Mouse (Mus musculus): Measurements from ENCODE around the gene Trpm5. TPM values are rescaled to one million over a fixed set of nuclear protein-coding genes. Genes with fewer than 3 reads are reported as not detected.

Gene Trpm5
- polyA plus RNA-seq, 1 experiment from 2014 or later, result 1.5 TPM

DNA sequence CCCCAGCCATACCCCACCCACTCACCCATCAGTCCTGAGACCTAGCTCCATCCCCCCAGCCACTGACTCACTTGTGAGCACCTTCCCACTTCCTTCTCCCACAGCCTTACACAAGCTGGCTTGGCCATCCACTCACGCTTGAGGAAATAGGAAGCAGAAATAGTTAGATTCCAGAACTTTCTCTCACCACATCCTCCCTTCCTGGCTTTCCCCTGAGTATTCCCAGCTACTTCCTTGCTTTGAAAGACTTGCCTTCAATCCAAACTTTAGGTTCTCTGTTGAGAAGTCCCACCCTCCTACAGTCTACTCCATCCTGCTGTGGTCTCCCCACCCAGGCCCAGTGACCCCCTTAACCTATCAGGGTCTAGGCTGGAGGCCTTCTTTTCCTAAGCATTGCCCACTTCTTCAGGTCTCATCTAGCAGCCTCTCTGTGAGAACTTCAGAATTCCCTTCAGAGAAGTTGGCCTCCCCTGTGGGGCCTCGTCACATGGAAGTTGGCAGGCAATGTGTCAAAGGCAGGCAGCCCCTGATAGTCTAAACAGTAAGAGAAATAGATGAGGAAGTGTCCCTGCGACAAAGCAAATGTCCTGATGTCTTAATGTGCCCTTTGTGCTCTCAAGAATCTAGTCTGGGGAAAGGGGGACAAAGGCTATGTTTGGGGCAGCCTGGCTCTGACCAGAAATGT, 53.2 kb downstream of the Trpm5 start:
- Histone ChIP-seq H3K36me3 (ENCODE audit: control insufficient read depth, insufficient read depth, low read length) (peaks cover 5% of the 10 kb centered on the region), H3K9ac (ENCODE audit: low read depth, low read length) (no peak overlapping the region), H3K9me3 (replicated peaks; ENCODE audit: control insufficient read depth, low read length, poor library complexity, severe bottlenecking) (no peaks in the 10 kb centered on the region), H3K27ac (ENCODE audit: low read length) (no peak overlapping the region), H3K4me3 (ENCODE audit: low read depth, low read length) (no peak overlapping the region), H3K4me1 (ENCODE audit: control insufficient read depth, insufficient read depth, low read length) (no peaks in the 10 kb centered on the region), H3K4me2 (ENCODE audit: low read length) (no peak overlapping the region), H3K27me3 (ENCODE audit: control insufficient read depth, insufficient read depth, low read depth, low read length) (no peaks in the 10 kb centered on the region)
- WGBS, result 78% methylated on average over 3 of the region's 3 CpGs
- no peak for ATAC-seq

DNA sequence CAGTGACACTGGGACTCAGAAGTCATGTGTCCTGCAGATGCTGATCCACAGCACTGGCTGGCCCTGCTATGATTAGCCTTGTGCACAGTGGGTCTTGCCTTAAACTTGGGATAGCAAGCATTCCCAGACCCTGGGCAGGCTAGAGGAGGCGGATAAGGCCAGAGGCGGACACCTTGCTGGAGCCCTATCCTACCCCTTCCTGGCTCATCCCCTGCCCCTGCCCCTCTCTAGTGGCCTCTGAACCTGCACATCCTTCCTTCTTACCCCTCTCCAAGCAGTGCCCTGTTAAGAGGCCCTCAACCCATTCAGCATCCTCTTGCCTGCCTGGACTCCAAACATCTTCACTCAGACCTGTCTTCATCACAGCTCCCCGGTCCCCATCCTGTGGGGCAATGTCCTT, 53.9 kb downstream of the Trpm5 start:
- Histone ChIP-seq H3K27ac (ENCODE audit: low read length) (no peak overlapping the region), H3K4me3 (ENCODE audit: low read depth, low read length) (no peak overlapping the region), H3K4me2 (ENCODE audit: low read length) (no peak overlapping the region), H3K36me3 (ENCODE audit: control insufficient read depth, insufficient read depth, low read length) (peaks cover 5% of the 10 kb centered on the region), H3K9ac (ENCODE audit: low read depth, low read length) (no peak overlapping the region), H3K27me3 (ENCODE audit: control insufficient read depth, insufficient read depth, low read depth, low read length) (no peaks in the 10 kb centered on the region), H3K9me3 (replicated peaks; ENCODE audit: control insufficient read depth, low read length, poor library complexity, severe bottlenecking) (no peaks in the 10 kb centered on the region), H3K4me1 (ENCODE audit: control insufficient read depth, insufficient read depth, low read length) (no peaks in the 10 kb centered on the region)
- ATAC-seq, result no peak
- 91% methylated on average over 3 of the region's 3 CpGs for WGBS

DNA sequence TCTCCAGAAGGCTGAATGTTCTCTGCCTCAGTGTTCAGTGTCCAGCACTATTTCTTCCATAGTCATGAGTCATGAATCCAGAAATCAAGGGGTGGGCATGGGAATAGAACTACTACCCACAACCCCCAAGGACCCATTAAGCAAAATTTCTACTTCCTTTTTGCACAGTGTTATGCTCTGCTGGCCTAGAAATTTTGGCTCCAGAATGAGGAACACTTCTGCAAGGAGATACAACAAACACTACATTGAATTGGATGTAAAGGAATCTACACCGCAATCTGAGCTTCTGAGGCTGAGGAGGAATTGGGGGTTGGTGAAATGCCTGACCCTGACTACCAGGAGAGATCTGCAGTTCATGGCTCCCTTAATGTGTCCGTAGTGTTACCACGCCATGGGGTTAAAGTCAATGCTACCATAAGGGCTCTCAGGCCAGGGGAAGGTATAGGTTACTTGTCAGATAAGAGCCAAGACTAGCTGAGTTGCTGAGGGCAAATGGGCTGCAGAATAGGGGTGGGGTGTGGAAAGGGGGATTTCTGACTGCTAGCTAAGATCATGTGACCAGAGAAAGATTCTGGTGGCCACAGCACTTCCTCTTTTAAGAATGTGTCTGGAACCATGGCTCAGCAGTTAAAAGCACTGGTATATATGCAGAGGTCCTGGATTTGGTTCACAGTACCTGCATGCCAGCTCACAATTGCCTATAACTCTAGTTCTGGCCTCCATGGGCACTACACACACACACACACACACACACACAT, 56.1 kb downstream of the Trpm5 start:
- ATAC-seq, result no peak
- Histone ChIP-seq H3K27me3 (ENCODE audit: control insufficient read depth, insufficient read depth, low read depth, low read length) (no peaks in the 10 kb centered on the region), H3K4me2 (ENCODE audit: low read length) (no peak overlapping the region), H3K9me3 (replicated peaks; ENCODE audit: control insufficient read depth, low read length, poor library complexity, severe bottlenecking) (no peaks in the 10 kb centered on the region), H3K4me3 (ENCODE audit: low read depth, low read length) (no peak overlapping the region), H3K9ac (ENCODE audit: low read depth, low read length) (no peak overlapping the region), H3K4me1 (ENCODE audit: control insufficient read depth, insufficient read depth, low read length) (no peaks in the 10 kb centered on the region), H3K36me3 (ENCODE audit: control insufficient read depth, insufficient read depth, low read length) (peaks cover 15% of the 10 kb centered on the region), H3K27ac (ENCODE audit: low read length) (no peak overlapping the region)
- WGBS, result 93% methylated on average over 3 of the region's 3 CpGs

DNA sequence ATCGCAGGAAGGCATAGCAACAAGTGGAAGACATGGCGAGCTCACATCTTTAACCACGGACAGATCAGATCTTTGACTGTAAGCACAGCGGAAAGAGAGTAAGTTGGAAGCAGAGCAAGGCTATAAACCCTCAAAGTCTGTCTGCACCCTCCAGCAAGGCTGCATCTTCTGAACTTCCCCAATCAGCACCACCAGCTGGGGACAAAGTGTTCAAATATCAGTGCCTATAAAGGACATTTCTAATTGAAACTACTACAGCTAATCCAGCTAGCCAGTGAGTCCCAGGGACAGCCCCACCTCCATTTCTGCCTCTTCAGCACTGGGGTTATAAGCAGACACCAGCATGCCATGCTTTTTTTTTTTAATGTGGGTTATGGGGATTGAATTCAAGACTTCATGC, 57.1 kb downstream of the Trpm5 start:
- WGBS, result 97% methylated on average over 4 of the region's 4 CpGs
- no peaks in the 10 kb centered on the region for H3K27me3 ChIP-seq (ENCODE audit: control insufficient read depth, insufficient read depth, low read depth, low read length)
- no peak for ATAC-seq

DNA sequence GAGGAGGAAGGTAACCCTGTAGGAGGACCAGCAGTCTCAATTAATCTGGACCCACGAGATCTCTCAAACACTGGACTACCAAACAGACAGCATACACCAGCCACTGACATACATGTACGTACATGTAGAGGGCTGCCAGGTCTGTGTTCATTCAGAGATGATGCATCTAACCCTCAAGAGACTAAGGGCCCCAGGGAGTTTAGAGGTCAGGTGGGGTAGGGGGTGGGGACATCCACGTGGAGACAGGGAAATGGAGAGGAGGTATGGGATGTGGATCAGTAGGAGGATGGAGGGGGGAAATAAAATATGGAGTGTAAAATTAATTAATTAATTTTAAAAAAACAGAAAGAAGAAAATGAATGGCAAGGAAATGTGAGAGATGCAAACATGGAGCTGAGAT, 57.7 kb downstream of the Trpm5 start:
- ATAC-seq, result no peak
- Histone ChIP-seq H3K27ac (ENCODE audit: low read length) (no peak overlapping the region), H3K9me3 (replicated peaks; ENCODE audit: control insufficient read depth, low read length, poor library complexity, severe bottlenecking) (no peaks in the 10 kb centered on the region), H3K4me2 (ENCODE audit: low read length) (no peak overlapping the region), H3K4me3 (ENCODE audit: low read depth, low read length) (no peak overlapping the region), H3K36me3 (ENCODE audit: control insufficient read depth, insufficient read depth, low read length) (peaks cover 21% of the 10 kb centered on the region), H3K27me3 (ENCODE audit: control insufficient read depth, insufficient read depth, low read depth, low read length) (no peaks in the 10 kb centered on the region), H3K4me1 (ENCODE audit: control insufficient read depth, insufficient read depth, low read length) (no peaks in the 10 kb centered on the region), H3K9ac (ENCODE audit: low read depth, low read length) (no peak overlapping the region)
- WGBS, result 85% methylated on average over 3 of the region's 3 CpGs

More for the DNA sequence above, 57.1 kb downstream of the Trpm5 start:
- Histone ChIP-seq H3K4me2 (ENCODE audit: low read length) (no peak overlapping the region), H3K9me3 (replicated peaks; ENCODE audit: control insufficient read depth, low read length, poor library complexity, severe bottlenecking) (no peaks in the 10 kb centered on the region), H3K9ac (ENCODE audit: low read depth, low read length) (no peak overlapping the region), H3K4me3 (ENCODE audit: low read depth, low read length) (no peak overlapping the region), H3K36me3 (ENCODE audit: control insufficient read depth, insufficient read depth, low read length) (peaks cover 19% of the 10 kb centered on the region), H3K27ac (ENCODE audit: low read length) (no peak overlapping the region), H3K4me1 (ENCODE audit: control insufficient read depth, insufficient read depth, low read length) (no peaks in the 10 kb centered on the region)

DNA sequence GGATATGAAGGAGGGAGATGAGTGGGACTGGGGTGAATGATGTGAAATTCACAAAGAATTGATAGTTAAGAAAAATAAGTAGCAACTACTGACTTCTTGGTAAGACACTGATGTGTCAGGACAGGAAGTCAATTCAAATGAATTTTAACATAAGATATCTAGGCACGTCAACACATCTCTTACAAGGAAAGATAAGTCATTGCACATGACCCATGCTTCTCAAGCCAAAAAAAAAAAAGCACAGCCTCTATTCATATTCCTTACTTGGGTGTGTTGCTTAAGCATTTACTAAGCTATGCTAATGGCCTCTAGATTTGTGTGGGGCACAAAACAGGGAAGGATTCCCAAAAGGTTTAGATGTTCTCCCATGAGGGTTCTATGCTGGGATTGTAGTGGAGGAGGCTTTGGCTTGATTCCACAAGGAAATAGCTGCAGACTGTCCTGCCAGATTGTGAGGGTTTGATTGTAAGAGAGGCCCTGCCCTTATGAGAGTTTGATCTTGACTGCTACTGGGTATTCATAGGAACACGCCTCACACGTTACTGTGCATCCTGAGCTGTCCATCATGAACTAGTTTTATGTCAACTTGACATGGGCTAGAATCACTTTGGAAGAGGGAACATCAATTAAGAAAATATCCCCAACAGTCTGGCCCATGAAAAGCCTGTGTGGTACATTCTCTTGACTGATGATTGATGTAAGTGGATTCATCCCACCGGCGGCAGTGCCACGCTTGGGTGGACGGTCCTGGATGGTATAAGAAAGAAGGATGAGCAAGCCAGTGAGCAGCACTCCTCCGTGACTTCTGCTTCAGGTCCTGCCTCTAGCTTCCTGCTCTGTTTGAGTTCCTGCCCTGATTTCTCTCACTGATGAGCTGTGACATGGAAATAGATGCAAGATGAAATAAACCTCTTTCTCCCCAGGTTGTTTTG, 59.7 kb downstream of the Trpm5 start:
- Histone ChIP-seq H3K9ac (ENCODE audit: low read depth, low read length) (no peak overlapping the region), H3K27me3 (ENCODE audit: control insufficient read depth, insufficient read depth, low read depth, low read length) (no peaks in the 10 kb centered on the region), H3K4me2 (ENCODE audit: low read length) (no peak overlapping the region), H3K27ac (ENCODE audit: low read length) (no peak overlapping the region), H3K9me3 (replicated peaks; ENCODE audit: control insufficient read depth, low read length, poor library complexity, severe bottlenecking) (no peaks in the 10 kb centered on the region), H3K36me3 (ENCODE audit: control insufficient read depth, insufficient read depth, low read length) (peaks cover 21% of the 10 kb centered on the region), H3K4me1 (ENCODE audit: control insufficient read depth, insufficient read depth, low read length) (no peaks in the 10 kb centered on the region), H3K4me3 (ENCODE audit: low read depth, low read length) (no peak overlapping the region)
- ATAC-seq, result no peak
- 92% methylated on average over 8 of the region's 8 CpGs for WGBS

DNA sequence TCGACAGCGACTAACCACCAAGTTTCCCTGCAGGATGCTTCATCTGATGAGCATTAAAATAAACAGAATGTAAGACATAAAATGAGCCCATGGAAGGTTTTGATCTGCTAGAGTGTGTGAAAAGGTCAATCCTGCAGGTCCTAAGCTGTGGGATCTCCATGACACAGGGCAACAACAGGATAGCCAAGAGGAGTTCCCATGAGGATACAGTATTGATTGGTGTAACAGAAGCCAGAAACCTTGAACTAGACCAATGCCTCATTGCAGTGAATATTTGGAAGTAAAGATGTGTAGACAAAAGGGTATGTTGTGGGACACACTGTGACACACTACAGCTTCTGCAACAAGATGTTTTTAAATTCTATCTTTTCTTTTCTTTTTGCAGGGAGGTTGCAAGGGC, 60.3 kb downstream of the Trpm5 start:
- Histone ChIP-seq H3K4me3 (ENCODE audit: low read depth, low read length) (no peak overlapping the region), H3K36me3 (ENCODE audit: control insufficient read depth, insufficient read depth, low read length) (peaks cover 21% of the 10 kb centered on the region), H3K27me3 (ENCODE audit: control insufficient read depth, insufficient read depth, low read depth, low read length) (no peaks in the 10 kb centered on the region), H3K9me3 (replicated peaks; ENCODE audit: control insufficient read depth, low read length, poor library complexity, severe bottlenecking) (no peaks in the 10 kb centered on the region), H3K4me1 (ENCODE audit: control insufficient read depth, insufficient read depth, low read length) (no peaks in the 10 kb centered on the region), H3K4me2 (ENCODE audit: low read length) (no peak overlapping the region), H3K27ac (ENCODE audit: low read length) (no peak overlapping the region), H3K9ac (ENCODE audit: low read depth, low read length) (no peak overlapping the region)
- 97% methylated on average over 2 of the region's 2 CpGs for WGBS
- no peak for ATAC-seq

DNA sequence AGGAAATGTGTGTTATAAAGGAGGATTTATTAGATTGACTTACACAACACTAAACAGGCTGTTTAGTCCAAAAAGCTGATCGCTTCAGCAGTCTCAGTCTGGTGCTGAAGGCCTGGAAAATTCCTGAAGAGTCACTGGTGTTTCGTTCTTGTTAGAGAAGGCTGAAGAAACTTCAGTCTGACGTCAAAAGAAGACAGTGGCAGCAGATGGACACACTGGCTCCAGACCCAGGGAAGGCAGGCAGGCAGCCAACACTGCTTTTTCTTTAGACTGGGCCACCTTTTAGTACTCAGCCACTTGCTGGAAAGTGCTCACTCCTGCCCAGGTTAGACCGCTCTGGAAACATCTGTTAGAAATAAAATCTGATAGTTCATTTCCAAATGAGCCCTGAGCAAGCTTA, 60.9 kb downstream of the Trpm5 start:
- Histone ChIP-seq H3K27ac (ENCODE audit: low read length) (no peak overlapping the region), H3K9me3 (replicated peaks; ENCODE audit: control insufficient read depth, low read length, poor library complexity, severe bottlenecking) (no peaks in the 10 kb centered on the region), H3K27me3 (ENCODE audit: control insufficient read depth, insufficient read depth, low read depth, low read length) (no peaks in the 10 kb centered on the region), H3K4me2 (ENCODE audit: low read length) (no peak overlapping the region), H3K4me1 (ENCODE audit: control insufficient read depth, insufficient read depth, low read length) (no peaks in the 10 kb centered on the region), H3K4me3 (ENCODE audit: low read depth, low read length) (no peak overlapping the region), H3K36me3 (ENCODE audit: control insufficient read depth, insufficient read depth, low read length) (peaks cover 21% of the 10 kb centered on the region), H3K9ac (ENCODE audit: low read depth, low read length) (no peak overlapping the region)
- ATAC-seq, result no peak
- WGBS, result 92% methylated on average over 4 of the region's 4 CpGs

All from midbrain, embryonic 16.5 days (tissue).